Mouse (Mus musculus): Measurements from ENCODE around the gene Snorc. TPM values are rescaled to one million over a fixed set of nuclear protein-coding genes. Genes with fewer than 3 reads are reported as not detected.
"Not testable (repeated sequence)": the region's sequence is repeated elsewhere in the genome, so short reads cannot be mapped to it uniquely, and the experiment has no call there.

Gene Snorc
- 0.81 TPM in 1 of 2 replicates, not detected in the other for polyA plus RNA-seq (2015; fragmentation: Nextera tagmentation; extraction: Ambion mirVana)

GRCm38 (mm10) chr1:87469971-87470370 is at the start of gene Snorc:
Gene Snorc (plus strand): TSS chr1:87470271.
- ATAC-seq (ENCODE audit: low FRiP score); H3K4me1 ChIP-seq (replicated peaks); H3K4me2 ChIP-seq; H3K9me3 ChIP-seq; H3K27ac ChIP-seq; H3K36me3 ChIP-seq; H3K9ac ChIP-seq; H3K4me3 ChIP-seq: not testable (repeated sequence)
- 34% methylated on average over 6 of the region's 10 CpGs for WGBS
- peaks cover 13% of the 10 kb centered on the region for H3K27me3 ChIP-seq

- Histone ChIP-seq H3K36me3 (peaks cover 73% of the 10 kb centered on the region), H3K27ac (no peak overlapping the region), H3K27me3 (no peaks in the 10 kb centered on the region), H3K9me3 (no peaks in the 10 kb centered on the region), H3K4me2 (no peak overlapping the region), H3K4me1 (replicated peaks) (no peaks in the 10 kb centered on the region), H3K9ac (no peak overlapping the region), H3K4me3 (no peak overlapping the region)
- ATAC-seq (ENCODE audit: low FRiP score): no peak
- WGBS: 97% methylated on average over 2 of the region's 2 CpGs
Measured at GRCm38 (mm10) chr1:87435125-87435524, 34.9 kb upstream of the Snorc start.

- ATAC-seq (ENCODE audit: low FRiP score): no peak
- Histone ChIP-seq H3K4me3 (no peak overlapping the region), H3K4me1 (replicated peaks) (no peaks in the 10 kb centered on the region), H3K36me3 (peaks cover 77% of the 10 kb centered on the region), H3K27me3 (no peaks in the 10 kb centered on the region), H3K4me2 (no peak overlapping the region), H3K9ac (no peak overlapping the region), H3K9me3 (no peaks in the 10 kb centered on the region), H3K27ac (no peak overlapping the region)
- WGBS: 89% methylated on average over 6 of the region's 6 CpGs
Measured at GRCm38 (mm10) chr1:87436583-87436982, 33.5 kb upstream of the Snorc start.

GRCm38 (mm10) chr1:87447183-87448104 is 22.6 kb upstream of the Snorc start:
- no peaks in the 10 kb centered on the region for H3K4me1 ChIP-seq (replicated peaks)
- H3K9ac ChIP-seq: no peak overlapping the region
- peaks cover 73% of the 10 kb centered on the region for H3K36me3 ChIP-seq
- no peak overlapping the region for H3K4me3 ChIP-seq
- ATAC-seq (ENCODE audit: low FRiP score): no peak
- no peaks in the 10 kb centered on the region for H3K9me3 ChIP-seq
- H3K4me2 ChIP-seq: no peak overlapping the region
- H3K27me3 ChIP-seq: no peaks in the 10 kb centered on the region
- 39% methylated on average over 5 of the region's 5 CpGs for WGBS
- H3K27ac ChIP-seq: no peak overlapping the region

GRCm38 (mm10) chr1:87449432-87449831 is 20.6 kb upstream of the Snorc start:
- no peak overlapping the region for H3K4me3 ChIP-seq
- no peak overlapping the region for H3K4me2 ChIP-seq
- 84% methylated on average over 4 of the region's 4 CpGs for WGBS
- no peak for ATAC-seq (ENCODE audit: low FRiP score)
- H3K9me3 ChIP-seq: no peaks in the 10 kb centered on the region
- H3K4me1 ChIP-seq (replicated peaks): no peaks in the 10 kb centered on the region
- H3K27ac ChIP-seq: no peak overlapping the region
- H3K27me3 ChIP-seq: no peaks in the 10 kb centered on the region
- H3K9ac ChIP-seq: no peak overlapping the region
- H3K36me3 ChIP-seq: peaks cover 54% of the 10 kb centered on the region

- Histone ChIP-seq H3K4me2 (no peak overlapping the region), H3K27me3 (no peaks in the 10 kb centered on the region), H3K36me3 (no peaks in the 10 kb centered on the region), H3K9me3 (0 out of 2 replicates have a peak, but pooled peaks cover 3% of the 10 kb centered on the region), H3K4me1 (replicated peaks) (no peaks in the 10 kb centered on the region), H3K27ac (no peak overlapping the region), H3K9ac (no peak overlapping the region), H3K4me3 (no peak overlapping the region)
- no peak for ATAC-seq (ENCODE audit: low FRiP score)
- WGBS: 100% methylated on average over 1 of the region's 1 CpGs
Measured at GRCm38 (mm10) chr1:87456425-87456824, 13.6 kb upstream of the Snorc start.

GRCm38 (mm10) chr1:87458045-87458444 is 12.0 kb upstream of the Snorc start:
- Histone ChIP-seq H3K4me2 (no peak overlapping the region), H3K9ac (no peak overlapping the region), H3K36me3 (no peaks in the 10 kb centered on the region), H3K27me3 (no peaks in the 10 kb centered on the region), H3K27ac (no peak overlapping the region), H3K9me3 (0 out of 2 replicates have a peak, but pooled peaks cover 3% of the 10 kb centered on the region), H3K4me1 (replicated peaks) (no peaks in the 10 kb centered on the region), H3K4me3 (no peak overlapping the region)
- ATAC-seq (ENCODE audit: low FRiP score): no peak
- 76% methylated on average over 4 of the region's 4 CpGs for WGBS

- ATAC-seq (ENCODE audit: low FRiP score); H3K4me1 ChIP-seq (replicated peaks); H3K9me3 ChIP-seq; H3K4me2 ChIP-seq; H3K4me3 ChIP-seq; H3K27ac ChIP-seq; H3K36me3 ChIP-seq; H3K9ac ChIP-seq; H3K27me3 ChIP-seq: not testable (repeated sequence)
- 95% methylated on average over 7 of the region's 7 CpGs for WGBS
Measured at GRCm38 (mm10) chr1:87459856-87460255, 10.2 kb upstream of the Snorc start.

- no peaks in the 10 kb centered on the region for H3K4me1 ChIP-seq (replicated peaks)
- no peaks in the 10 kb centered on the region for H3K9me3 ChIP-seq
- no peak for ATAC-seq (ENCODE audit: low FRiP score)
- no peaks in the 10 kb centered on the region for H3K36me3 ChIP-seq
- 84% methylated on average over 9 of the region's 9 CpGs for WGBS
- no peaks in the 10 kb centered on the region for H3K27me3 ChIP-seq
- no peak overlapping the region for H3K9ac ChIP-seq
- H3K4me2 ChIP-seq: no peak overlapping the region
- no peak overlapping the region for H3K4me3 ChIP-seq
- no peak overlapping the region for H3K27ac ChIP-seq
Measured at GRCm38 (mm10) chr1:87467469-87467868, 2.6 kb upstream of the Snorc start.

GRCm38 (mm10) chr1:87468321-87468720 is 1.8 kb upstream of the Snorc start:
- Histone ChIP-seq H3K27ac (no peak overlapping the region), H3K36me3 (no peaks in the 10 kb centered on the region), H3K9ac (no peak overlapping the region), H3K4me1 (replicated peaks) (no peaks in the 10 kb centered on the region), H3K4me3 (no peak overlapping the region), H3K4me2 (no peak overlapping the region), H3K27me3 (no peaks in the 10 kb centered on the region), H3K9me3 (no peaks in the 10 kb centered on the region)
- WGBS: 74% methylated on average over 6 of the region's 6 CpGs
- no peak for ATAC-seq (ENCODE audit: low FRiP score)

- H3K27me3 ChIP-seq: peaks cover 33% of the 10 kb centered on the region
- no peak overlapping the region for H3K9ac ChIP-seq
- no peaks in the 10 kb centered on the region for H3K36me3 ChIP-seq
- no peak overlapping the region for H3K27ac ChIP-seq
- 83% methylated on average over 7 of the region's 7 CpGs for WGBS
- H3K4me3 ChIP-seq: no peak overlapping the region
- no peaks in the 10 kb centered on the region for H3K9me3 ChIP-seq
- peaks cover 11% of the 10 kb centered on the region for H3K4me1 ChIP-seq (replicated peaks)
- no peak overlapping the region for H3K4me2 ChIP-seq
- ATAC-seq (ENCODE audit: low FRiP score): no peak
Measured at GRCm38 (mm10) chr1:87471914-87472313, 1.8 kb downstream of the Snorc start.

GRCm38 (mm10) chr1:87472576-87472975 is 2.5 kb downstream of the Snorc start:
- no peak overlapping the region for H3K27ac ChIP-seq
- H3K9ac ChIP-seq: no peak overlapping the region
- WGBS: 90% methylated on average over 7 of the region's 7 CpGs
- no peaks in the 10 kb centered on the region for H3K36me3 ChIP-seq
- H3K4me3 ChIP-seq: no peak overlapping the region
- H3K9me3 ChIP-seq: no peaks in the 10 kb centered on the region
- H3K4me1 ChIP-seq (replicated peaks): peaks cover 11% of the 10 kb centered on the region
- peaks cover 39% of the 10 kb centered on the region for H3K27me3 ChIP-seq
- H3K4me2 ChIP-seq: no peak overlapping the region
- no peak for ATAC-seq (ENCODE audit: low FRiP score)

Data from hindbrain, embryonic 13.5 days (tissue).